Mouse (Mus musculus) layer of hippocampus, postnatal 10 days (tissue): ENCODE data around the gene Sorbs2. TPM values are rescaled to one million over a fixed set of nuclear protein-coding genes. Genes with fewer than 3 reads are reported as not detected.

Experiments
- DNase-seq, 2 experiments: peaks; one replicate each; pipeline ENCODE4 v3.0.0; 2021; ENCODE audit warnings: low spot score in 2 of 2
- total RNA-seq, 2 experiments: library from RNA; stranded (reverse); gene quantifications; 2 replicates each; pipeline ENCODE4 v1.2.3; 2021

The Sorbs2 gene
- total RNA-seq, 2 experiments from 2014 or later, result 132 to 149 TPM

- no peak for DNase-seq
Observed at GRCm38 (mm10) chr8:45677114-45677853, 169.7 kb downstream of the Sorbs2 start.

- no peak for DNase-seq
Observed at GRCm38 (mm10) chr8:45677854-45678241, 170.3 kb downstream of the Sorbs2 start.

- DNase-seq, result no peak
Observed at GRCm38 (mm10) chr8:45681171-45681570, 173.6 kb downstream of the Sorbs2 start.

DNA sequence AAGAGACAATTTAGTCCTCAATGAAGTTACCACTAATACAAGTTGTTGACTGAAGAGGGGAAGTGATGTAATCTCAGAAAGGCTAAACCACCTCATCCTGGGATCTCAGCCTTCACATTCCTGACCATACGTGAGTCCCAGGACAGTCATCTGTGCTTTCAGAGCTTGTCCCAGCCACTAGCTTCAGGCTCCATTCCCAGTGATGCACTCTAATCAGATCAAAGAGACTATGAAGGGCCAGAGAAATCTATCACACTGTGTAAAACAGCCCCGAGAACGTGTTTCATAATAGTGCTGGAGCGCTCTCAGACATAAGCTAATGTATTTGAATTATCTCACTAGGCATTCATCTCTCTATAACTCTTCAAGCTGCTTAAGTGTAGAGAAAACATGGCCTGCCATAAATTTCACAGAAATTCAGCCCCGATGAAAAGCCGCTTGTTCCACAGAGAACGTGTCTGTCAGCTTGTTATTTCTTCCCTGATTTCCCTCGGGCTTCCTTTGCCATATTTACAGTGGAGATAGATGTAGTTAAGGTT, 175.3 kb downstream of the Sorbs2 start:
- no peak for DNase-seq

DNA sequence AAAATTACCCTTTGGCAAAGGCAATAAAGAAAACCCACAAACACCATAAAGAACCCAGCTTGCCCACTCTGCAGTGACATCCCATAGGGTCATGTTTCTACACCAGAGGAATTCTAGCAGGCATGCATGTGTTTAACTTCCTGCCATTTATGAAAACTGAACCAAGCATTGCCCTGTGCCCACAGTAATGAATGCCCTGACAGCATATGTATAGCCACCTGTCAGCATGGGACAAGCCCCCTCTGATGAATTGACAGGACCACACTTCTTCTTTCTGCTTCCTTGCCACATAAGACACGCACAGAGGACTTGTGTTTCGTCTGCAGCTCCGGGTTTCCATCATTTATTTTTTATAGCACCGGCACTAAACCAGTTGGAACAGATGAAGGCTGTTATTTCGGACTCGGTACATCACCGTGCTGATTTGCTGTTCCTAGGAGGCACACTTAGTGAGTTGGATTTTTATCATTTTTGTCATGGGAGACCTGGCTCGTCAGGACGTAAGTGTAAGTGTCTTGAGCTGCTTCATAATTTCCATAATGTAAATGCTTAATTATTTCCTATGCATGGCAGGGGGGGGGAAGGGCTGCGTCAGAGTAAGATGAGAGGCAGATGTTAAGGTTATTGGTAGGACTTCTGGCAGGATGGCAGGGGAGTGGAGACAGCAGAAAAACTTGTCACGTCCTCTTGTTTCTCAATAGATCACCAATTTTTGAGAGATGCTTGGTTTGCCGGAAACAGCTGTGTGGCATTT, 180.5 kb downstream of the Sorbs2 start:
- DNase-seq, result no peak

DNA sequence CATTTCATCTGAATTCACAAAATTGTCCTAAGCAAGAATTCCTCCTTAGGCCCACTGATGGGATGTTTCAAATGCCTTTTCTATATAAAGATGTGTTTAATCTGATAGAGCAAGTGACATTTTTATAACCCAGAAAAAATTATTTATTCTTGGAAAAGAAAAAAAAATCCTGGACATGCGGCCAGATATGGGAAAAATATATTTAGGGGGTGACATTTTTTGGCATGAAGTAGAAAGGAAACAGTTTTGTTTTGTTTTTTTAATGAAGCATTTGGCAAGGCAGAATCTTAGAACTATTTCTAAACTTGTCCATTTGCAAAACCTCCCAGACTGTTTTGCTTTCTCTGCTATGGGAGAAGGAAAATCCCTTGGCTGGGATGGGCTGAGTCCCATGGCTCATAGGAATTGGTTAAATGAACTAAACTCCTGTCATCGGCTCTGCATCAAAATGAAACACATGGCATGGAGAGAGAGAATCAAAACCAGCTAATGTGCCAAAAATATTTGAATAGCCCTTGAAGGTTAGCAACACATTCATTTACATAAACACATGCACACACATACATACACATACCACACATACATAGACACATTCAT, 182.1 kb downstream of the Sorbs2 start:
- no peak for DNase-seq

DNA sequence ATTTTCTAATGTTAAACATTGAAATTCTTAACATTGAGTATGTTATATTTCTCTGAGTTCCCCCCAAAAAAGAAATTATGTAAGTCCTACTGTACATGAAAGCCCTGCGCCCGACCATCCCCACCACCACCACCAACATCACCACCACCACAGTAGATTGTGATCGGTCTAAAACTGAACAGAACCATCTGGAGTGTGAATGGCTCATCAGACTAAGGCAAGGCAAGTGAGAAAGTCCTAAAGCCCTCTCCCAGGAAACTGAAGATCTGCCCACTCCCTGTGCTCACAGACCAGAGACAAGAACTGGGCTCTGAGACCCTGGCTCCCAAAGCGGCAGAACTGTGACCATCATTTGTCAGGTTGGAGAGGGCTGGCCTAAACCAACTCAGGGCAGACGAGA, 192.5 kb downstream of the Sorbs2 start:
- no peak for DNase-seq

- no peak for DNase-seq
Observed at GRCm38 (mm10) chr8:45703700-45704101, 196.1 kb downstream of the Sorbs2 start.

DNA sequence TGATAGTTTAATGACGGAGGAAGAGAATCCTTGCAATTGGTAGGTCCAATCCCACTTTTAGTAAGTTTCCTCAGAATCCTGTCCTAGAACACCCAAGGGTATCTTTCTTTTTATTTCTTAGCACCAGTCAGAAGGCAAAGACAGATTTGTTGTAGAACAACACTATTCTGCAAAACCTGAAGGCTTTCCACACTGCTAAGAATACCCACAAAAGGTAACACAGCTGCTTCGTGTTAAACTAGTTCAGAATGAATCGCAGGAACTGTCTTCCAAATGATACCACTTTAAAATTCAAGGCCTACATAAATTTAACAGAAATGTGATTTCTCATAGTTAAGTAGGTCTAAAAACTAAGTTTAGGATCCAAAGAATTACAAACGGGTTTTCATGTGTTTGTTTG, 201.5 kb downstream of the Sorbs2 start:
- no peak for DNase-seq

- DNase-seq, result no peak
Observed at GRCm38 (mm10) chr8:45709734-45710133, 202.1 kb downstream of the Sorbs2 start.

DNA sequence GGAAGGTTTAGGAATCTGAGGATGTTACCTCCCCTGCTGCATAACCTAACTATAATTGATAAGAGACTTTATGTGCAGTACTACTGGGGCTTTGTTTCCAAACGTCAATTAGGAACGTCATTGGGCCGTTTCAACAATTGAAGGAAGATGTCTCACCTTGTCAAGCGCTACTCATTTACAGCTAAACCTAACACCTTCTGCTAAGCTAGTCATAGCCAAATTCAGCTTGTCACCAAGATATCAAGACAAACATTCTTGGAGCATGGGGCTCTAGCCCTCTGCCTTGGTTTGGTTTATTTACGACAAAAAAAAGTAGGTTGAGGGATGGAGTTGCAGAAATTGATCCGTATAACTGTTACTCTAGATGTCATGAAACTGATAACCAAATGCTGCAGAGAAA, 205.0 kb downstream of the Sorbs2 start:
- no peak for DNase-seq

- DNase-seq, result no peak
Observed at GRCm38 (mm10) chr8:45714806-45715205, 207.2 kb downstream of the Sorbs2 start.

DNA sequence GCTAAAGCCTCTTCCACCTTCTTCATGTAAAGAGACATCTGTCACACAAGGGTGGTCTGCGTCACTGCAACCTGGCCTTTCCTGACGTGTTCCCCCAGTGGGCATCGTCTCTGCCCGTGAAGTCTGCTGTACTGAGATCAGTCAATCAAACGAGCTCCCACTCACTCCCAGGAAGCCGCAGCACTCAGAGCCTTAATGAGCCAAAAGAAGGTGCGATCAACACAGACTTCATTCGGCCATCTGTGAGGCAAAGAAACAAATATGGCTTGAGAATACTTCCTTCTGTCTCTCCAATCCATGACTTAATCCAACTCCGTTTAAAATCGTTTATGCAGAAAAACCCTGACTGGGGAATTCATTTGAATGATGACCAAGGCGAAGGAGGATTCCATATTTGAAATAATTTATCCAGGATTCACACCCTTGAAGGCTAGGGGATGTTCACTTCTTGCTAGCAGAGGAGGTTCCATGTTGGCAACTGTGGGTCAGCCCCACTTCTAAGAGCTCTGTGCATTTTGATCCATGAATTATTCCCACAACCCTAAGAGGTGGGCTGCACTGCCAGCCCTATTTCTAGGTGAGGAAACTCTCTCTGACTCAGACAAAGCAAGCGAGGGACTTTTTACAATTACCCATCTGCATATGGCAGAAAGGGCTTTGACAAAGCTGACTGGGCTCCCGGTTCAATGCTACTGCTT, 207.9 kb downstream of the Sorbs2 start:
- DNase-seq, result peak; percentile 40 to 56

- no peak for DNase-seq
Observed at GRCm38 (mm10) chr8:45719776-45720175, 212.2 kb downstream of the Sorbs2 start.

- DNase-seq, result no peak
Observed at GRCm38 (mm10) chr8:45724204-45724603, 216.6 kb downstream of the Sorbs2 start.

DNA sequence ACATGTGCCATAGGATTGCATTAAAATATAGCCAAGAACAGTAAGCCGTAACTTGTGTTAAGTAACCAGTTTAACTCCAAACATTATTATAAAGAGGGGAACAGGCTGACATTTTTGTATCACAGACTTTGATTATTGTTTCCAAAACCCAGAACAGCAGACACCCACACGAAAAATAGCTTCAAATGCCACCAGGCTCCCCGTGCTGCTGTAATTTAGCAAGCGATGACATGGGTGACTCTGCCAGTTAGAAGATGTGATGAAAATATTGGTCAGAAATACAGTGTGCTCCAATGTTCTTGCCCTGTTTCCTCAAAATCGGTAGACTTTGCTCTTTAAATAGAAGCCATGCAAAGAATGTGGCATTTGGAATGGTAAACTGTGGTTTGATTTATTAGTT, 217.7 kb downstream of the Sorbs2 start:
- DNase-seq, result no peak

GRCm38 (mm10) chr8:45729850-45730382, 222.3 kb downstream of the Sorbs2 start:
- DNase-seq, result no peak

GRCm38 (mm10) chr8:45730795-45731194, 223.2 kb downstream of the Sorbs2 start:
- no peak for DNase-seq

GRCm38 (mm10) chr8:45734071-45734470, 226.5 kb downstream of the Sorbs2 start:
- no peak for DNase-seq

- DNase-seq, result no peak
Observed at GRCm38 (mm10) chr8:45737266-45737665, 229.7 kb downstream of the Sorbs2 start.

GRCm38 (mm10) chr8:45743326-45743725, 235.7 kb downstream of the Sorbs2 start:
- no peak for DNase-seq
